Comparison of ENCODE assay signal across 33 mouse cellular contexts in the genomic region with DNA sequence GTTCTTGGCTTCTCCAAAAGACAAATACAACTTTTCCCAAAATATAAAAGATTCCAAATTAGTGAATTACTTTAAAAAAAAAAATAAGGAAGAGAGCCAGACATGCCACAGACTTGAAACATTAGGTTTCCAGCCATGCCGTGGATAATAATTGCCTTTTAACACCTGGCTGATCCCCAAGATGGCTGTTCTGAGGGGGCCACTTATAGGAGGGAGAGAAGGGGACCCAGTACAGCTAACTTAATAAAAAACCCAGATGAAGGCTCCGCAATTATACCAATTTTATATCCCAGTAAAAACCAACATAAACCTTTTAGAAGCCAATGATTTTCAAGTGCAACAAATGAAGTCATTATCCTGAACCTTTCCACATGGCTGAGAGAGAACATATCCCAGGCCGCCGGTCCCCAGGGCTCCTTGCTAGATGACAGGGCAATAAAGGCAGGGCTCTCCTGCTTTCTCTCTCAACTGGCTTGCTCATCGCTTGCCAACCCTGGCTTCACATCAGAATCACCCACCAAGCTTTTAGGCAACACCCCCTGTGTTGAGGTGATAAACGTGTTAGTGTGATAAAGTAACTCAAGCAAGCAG. TPM values are rescaled to one million over a fixed set of nuclear protein-coding genes. Genes with fewer than 3 reads are reported as not detected.
DNase-seq lines count a peak whose midpoint lies in the region; ATAC-seq and TF ChIP-seq lines count a peak whose summit lies in the region.
"Had no signal": no experiment of that assay in that cellular context is flagged by ENCODE, and none has a peak within 500 bp of the region (broad histone marks: within the 10 kb centered on the region; RNA-seq: fewer than 3 reads in every experiment).

No protein-coding gene starts in this region.

- no peaks in the 10 kb centered on the region for H3K9me3 ChIP-seq in hindbrain, postnatal 0 days (ENCODE audit: low read length)
- no peaks in the 10 kb centered on the region for H3K9me3 ChIP-seq in hindbrain, embryonic 12.5 days (replicated peaks)
- peaks cover 7% of the 10 kb centered on the region for H3K9me3 ChIP-seq in embryonic facial prominence, embryonic 14.5 days (ENCODE audit: control insufficient read depth, low read length)
- peaks cover 4% of the 10 kb centered on the region; the same call in 1 of the 2 replicates for H3K9me3 ChIP-seq in limb, embryonic 14.5 days (ENCODE audit: control insufficient read depth, low read length)
- H3K9me3 ChIP-seq: liver, embryonic 15.5 days; stomach, embryonic 15.5 days had no signal

- no peaks in the 10 kb centered on the region for H3K4me1 ChIP-seq in hindbrain, postnatal 0 days (ENCODE audit: insufficient read depth, low read length)
- H3K4me1 ChIP-seq in hindbrain, embryonic 12.5 days = no peaks in the 10 kb centered on the region
- H3K4me1 ChIP-seq in embryonic facial prominence, embryonic 14.5 days (ENCODE audit: control insufficient read depth, insufficient read depth, low read length) = no peaks in the 10 kb centered on the region
- peaks cover 14% of the 10 kb centered on the region; the same call in 1 of the 2 replicates for H3K4me1 ChIP-seq in limb, embryonic 14.5 days (ENCODE audit: control insufficient read depth, insufficient read depth, low read length)
- H3K4me1 ChIP-seq: liver, embryonic 15.5 days; stomach, embryonic 15.5 days had no signal

- TF ChIP-seq CTCF in hindbrain, postnatal 0 days (IDR thresholded peaks at IDR 0.05; ENCODE audit: low read depth) = no peak

- H3K9ac ChIP-seq in hindbrain, postnatal 0 days (replicated peaks; ENCODE audit: low read length) = no peak overlapping the region
- H3K9ac ChIP-seq in hindbrain, embryonic 12.5 days = no peak overlapping the region
- H3K9ac ChIP-seq in embryonic facial prominence, embryonic 14.5 days (ENCODE audit: low read depth, low read length) = no peak overlapping the region
- no peak overlapping the region for H3K9ac ChIP-seq in limb, embryonic 14.5 days (ENCODE audit: low read depth, low read length, severe bottlenecking)
- H3K9ac ChIP-seq: hindbrain, embryonic 13.5 days; liver, embryonic 15.5 days; lung, embryonic 14.5 days; stomach, embryonic 15.5 days had no signal

- ATAC-seq in hindbrain, postnatal 0 days = 0 out of 2 replicates have a peak, but pooled peaks have one; percentile 46
- ATAC-seq in hindbrain, embryonic 12.5 days (ENCODE audit: low FRiP score) = no peak
- ATAC-seq in embryonic facial prominence, embryonic 14.5 days (ENCODE audit: low read depth) = no peak
- peak; percentile 74 for ATAC-seq in limb, embryonic 14.5 days (ENCODE audit: low FRiP score, low read depth)
- ATAC-seq: CD4-positive, CD25-positive, alpha-beta regulatory T cell, adult 4 months; forebrain, embryonic 16.5 days; inflammation-experienced regulatory T-cells, adult 6 months had no signal

- H3K36me3 ChIP-seq in hindbrain, postnatal 0 days (ENCODE audit: insufficient read depth, low read length) = no peaks in the 10 kb centered on the region; the same call in 1 of the 2 replicates
- peaks cover 32% of the 10 kb centered on the region for H3K36me3 ChIP-seq in hindbrain, embryonic 12.5 days
- H3K36me3 ChIP-seq in embryonic facial prominence, embryonic 14.5 days (ENCODE audit: control insufficient read depth, insufficient read depth, low read length) = peaks cover 44% of the 10 kb centered on the region
- H3K36me3 ChIP-seq in limb, embryonic 14.5 days (ENCODE audit: control insufficient read depth, insufficient read depth, low read length) = peaks cover 37% of the 10 kb centered on the region
- H3K36me3 ChIP-seq: stomach, embryonic 15.5 days had no signal

- no peak overlapping the region for H3K4me2 ChIP-seq in hindbrain, postnatal 0 days (ENCODE audit: low read depth, low read length)
- no peak overlapping the region for H3K4me2 ChIP-seq in hindbrain, embryonic 12.5 days (replicated peaks)
- H3K4me2 ChIP-seq in embryonic facial prominence, embryonic 14.5 days (ENCODE audit: low read depth, low read length) = no peak overlapping the region
- no peak overlapping the region for H3K4me2 ChIP-seq in limb, embryonic 14.5 days (replicated peaks; ENCODE audit: low read depth, low read length, severe bottlenecking)
- H3K4me2 ChIP-seq: hindbrain, embryonic 13.5 days; liver, embryonic 15.5 days; lung, embryonic 14.5 days; midbrain, embryonic 11.5 days; stomach, embryonic 15.5 days had no signal

- no peaks in the 10 kb centered on the region for H3K27me3 ChIP-seq in hindbrain, postnatal 0 days (ENCODE audit: insufficient read depth, low read length)
- H3K27me3 ChIP-seq in hindbrain, embryonic 12.5 days = no peaks in the 10 kb centered on the region
- no peaks in the 10 kb centered on the region for H3K27me3 ChIP-seq in embryonic facial prominence, embryonic 14.5 days (replicated peaks; ENCODE audit: control insufficient read depth, insufficient read depth, low read length)
- H3K27me3 ChIP-seq in limb, embryonic 14.5 days (ENCODE audit: control insufficient read depth, insufficient read depth, low read length) = no peaks in the 10 kb centered on the region
- H3K27me3 ChIP-seq: hindbrain, embryonic 13.5 days; liver, embryonic 15.5 days; stomach, embryonic 15.5 days had no signal

- no peak overlapping the region for H3K4me3 ChIP-seq in hindbrain, postnatal 0 days (ENCODE audit: low read length)
- H3K4me3 ChIP-seq in hindbrain, embryonic 12.5 days = no peak overlapping the region
- H3K4me3 ChIP-seq in embryonic facial prominence, embryonic 14.5 days (ENCODE audit: low read depth, low read length) = no peak overlapping the region
- H3K4me3 ChIP-seq in limb, embryonic 14.5 days (replicated peaks; ENCODE audit: low read length) = no peak overlapping the region
- H3K4me3 ChIP-seq: erythroblast, embryonic 14.5 days; hindbrain, embryonic 13.5 days; liver, embryonic 15.5 days; stomach, embryonic 15.5 days had no signal

- DNase-seq in hindbrain, postnatal 0 days (ENCODE audit: low spot score) = no peak
- DNase-seq in embryonic facial prominence, embryonic 14.5 days (ENCODE audit: low spot score) = no peak
- DNase-seq in forelimb bud, embryonic 11.5 days (ENCODE audit: low read depth, low spot score) = peak; percentile 48
- DNase-seq in limb, embryonic 14.5 days (ENCODE audit: low spot score) = peak; percentile 55
- DNase-seq in cerebellum, adult 18-20 months = no peak
- no peak for DNase-seq in layer of hippocampus, adult 9-10 months (ENCODE audit: low spot score)
- DNase-seq: adrenal gland, postnatal 25 days; cerebellum, adult 11-12 months; gastrocnemius, postnatal 10 days; kidney, adult 11 months; lung, embryonic 14.5 days; lung, postnatal 36 days; right cerebral cortex, postnatal 25 days; thymus, postnatal 14 days had no signal

- H3K27ac ChIP-seq in hindbrain, postnatal 0 days = no peak overlapping the region
- H3K27ac ChIP-seq in hindbrain, embryonic 12.5 days = no peak overlapping the region
- peak overlapping the region; percentile 48 for H3K27ac ChIP-seq in embryonic facial prominence, embryonic 14.5 days (replicated peaks; ENCODE audit: low read depth, low read length)
- peak overlapping the region; percentile 44; the same call in 1 of the 2 replicates for H3K27ac ChIP-seq in limb, embryonic 14.5 days (replicated peaks; ENCODE audit: low read depth, low read length)
- H3K27ac ChIP-seq: hindbrain, embryonic 13.5 days; liver, embryonic 15.5 days; stomach, embryonic 15.5 days had no signal

- 62% methylated on average over 6 of the region's 6 CpGs for WGBS in hindbrain, postnatal 0 days
- 81% methylated on average over 6 of the region's 6 CpGs for WGBS in hindbrain, embryonic 12.5 days
- WGBS in embryonic facial prominence, embryonic 14.5 days = 61% methylated on average over 6 of the region's 6 CpGs
- 24% methylated on average over 6 of the region's 6 CpGs for WGBS in limb, embryonic 14.5 days

- TF ChIP-seq POLR2A in limb, embryonic 14.5 days (IDR thresholded peaks at IDR 0.05; ENCODE audit: borderline replicate concordance, extremely low read depth, insufficient read depth, insufficient read length) = no peak

RNA-seq across cellular contexts. Expression of a gene that starts 50.1 kb away (rescaled TPM):
- total RNA-seq in hindbrain, postnatal 0 days (2014; rRNA removed) = not detected in 2 replicates
- not detected in 2 replicates for polyA plus RNA-seq in hindbrain, postnatal 0 days (2015; fragmentation: Nextera tagmentation; extraction: Ambion mirVana)
- not detected in 2 replicates for polyA plus RNA-seq in hindbrain, embryonic 12.5 days (2016; fragmentation: Nextera tagmentation; extraction: Ambion mirVana)
- polyA plus RNA-seq in embryonic facial prominence, embryonic 14.5 days (2014; fragmentation: Nextera tagmentation; extraction: Ambion mirVana) = 0.08 and 0.13 TPM in 2 replicates
- polyA plus RNA-seq in limb, embryonic 14.5 days (2012; rRNA removed) = not detected in 2 replicates
- polyA plus RNA-seq in limb, embryonic 14.5 days (2014; fragmentation: Nextera tagmentation; extraction: Ambion mirVana) = not detected in 2 replicates
- total RNA-seq: adrenal gland, postnatal 25 days; common myeloid progenitor, adult 5-6 weeks; gastrocnemius, postnatal 10 days; heart, postnatal 25 days; left cerebral cortex, postnatal 10 days; liver, adult 2 months; megakaryocyte, adult 5-6 weeks; neutrophil, adult 5-6 weeks had no signal
- polyA plus RNA-seq: CD4-positive, CD25-positive, alpha-beta regulatory T cell, adult 4 months; erythroblast, embryonic 14.5 days; forebrain, embryonic 11.5 days; forebrain, embryonic 16.5 days; heart, embryonic 14.5 days; hindbrain, embryonic 13.5 days; inflammation-experienced regulatory T-cells, adult 6 months; kidney, embryonic 14.5 days; large intestine, adult 2 months; liver, adult 2 months; liver, embryonic 15.5 days; lung, embryonic 14.5 days; midbrain, embryonic 11.5 days; stomach, embryonic 15.5 days had no signal

Comparison
In these comparisons a context has a peak if more than half of its experiments do, and no peak if none do; other contexts are left out.
1. ATAC-seq: peak in hindbrain, postnatal 0 days (single experiment) and limb, embryonic 14.5 days (single experiment); none in hindbrain, embryonic 12.5 days (single experiment) and embryonic facial prominence, embryonic 14.5 days (single experiment).
2. DNase-seq: peak in forelimb bud, embryonic 11.5 days (single experiment) and limb, embryonic 14.5 days (single experiment); none in hindbrain, postnatal 0 days (single experiment), embryonic facial prominence, embryonic 14.5 days (single experiment), cerebellum, adult 18-20 months (0 of 2) and layer of hippocampus, adult 9-10 months (single experiment).
3. H3K27ac ChIP-seq: peak in embryonic facial prominence, embryonic 14.5 days (single experiment) and limb, embryonic 14.5 days (single experiment); none in hindbrain, postnatal 0 days (single experiment) and hindbrain, embryonic 12.5 days (single experiment).